Mouse (Mus musculus) ES-Bruce4 (cell line): ENCODE measurements around the gene Znrd1as.

Source experiments
- EP300 ChIP-seq: IDR thresholded peaks from 2 replicates; pipeline ENCODE4 v1.6.1; 2011; ENCODE audit warnings: low read depth, low read length; ENCODE audit not compliant: insufficient read depth
- POLR2A ChIP-seq: IDR thresholded peaks from one replicate; pipeline ENCODE4 v1.8.1; 2011; ENCODE audit warnings: low read length; ENCODE audit not compliant: insufficient read depth

DNA sequence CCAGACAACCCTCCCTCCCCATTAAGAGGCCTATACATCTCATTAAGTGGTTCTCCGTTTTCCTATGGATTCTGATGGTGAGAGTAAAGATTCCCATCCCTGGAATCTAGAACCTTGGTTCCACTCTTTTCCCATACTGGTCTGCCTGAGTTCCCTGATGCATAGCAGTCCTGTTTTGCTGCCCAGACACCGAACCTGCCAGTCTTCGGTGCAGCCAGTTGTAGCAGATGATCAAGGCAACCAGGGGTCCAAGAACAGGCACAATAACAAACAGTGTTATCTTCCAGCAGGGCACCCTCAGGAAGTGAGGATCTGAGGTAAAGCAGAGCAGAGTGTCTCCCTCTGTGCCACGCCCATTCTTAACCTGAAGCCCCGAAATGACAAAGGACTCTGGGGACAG is 53.7 kb downstream of the Znrd1as start:
- TF ChIP-seq EP300 = no peak
- TF ChIP-seq POLR2A = no peak
